Mouse (Mus musculus) thymus, postnatal 25 days (tissue): ENCODE data around the gene Smyd3.

Source experiments
- DNase-seq: peaks from one replicate; pipeline ENCODE4 v3.0.0; 2022

Gene Smyd3

DNA sequence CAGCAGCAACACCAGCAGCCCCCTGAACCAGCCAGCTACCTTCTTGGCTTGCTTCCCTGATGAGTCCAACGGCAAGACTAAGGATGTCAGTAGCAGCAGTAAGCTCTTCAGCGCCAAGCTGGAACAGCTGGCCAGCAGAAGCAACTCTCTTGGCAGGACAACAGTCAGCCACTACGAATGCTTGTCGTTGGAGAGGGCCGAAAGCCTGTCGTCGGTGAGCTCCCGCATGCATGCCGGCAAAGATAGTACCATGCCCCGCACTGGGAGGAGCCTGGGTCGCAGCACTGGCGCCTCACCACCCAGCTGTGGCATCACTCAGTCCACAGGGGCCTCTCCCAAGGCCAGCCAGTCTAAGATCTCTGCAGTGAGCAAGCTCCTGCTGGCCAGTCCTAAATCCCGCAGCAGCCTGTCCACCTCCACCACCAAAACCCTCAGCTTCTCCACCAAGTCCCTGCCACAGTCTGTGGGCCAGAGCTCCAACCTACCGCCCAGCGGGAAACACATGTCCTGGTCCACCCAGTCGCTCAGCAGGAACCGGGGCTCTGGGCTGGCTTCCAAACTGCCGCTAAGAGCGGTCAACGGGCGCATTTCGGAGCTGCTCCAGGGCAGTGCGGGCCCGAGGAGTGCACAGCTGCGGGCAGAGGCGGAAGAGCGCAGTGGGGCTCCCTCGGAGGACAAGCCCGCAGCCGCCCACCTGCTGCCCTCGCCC, 600.5 kb downstream of the Smyd3 start:
- DNase-seq: no peak

GRCm38 (mm10) chr1:178915056-178915455, 602.8 kb downstream of the Smyd3 start:
- no peak for DNase-seq

DNA sequence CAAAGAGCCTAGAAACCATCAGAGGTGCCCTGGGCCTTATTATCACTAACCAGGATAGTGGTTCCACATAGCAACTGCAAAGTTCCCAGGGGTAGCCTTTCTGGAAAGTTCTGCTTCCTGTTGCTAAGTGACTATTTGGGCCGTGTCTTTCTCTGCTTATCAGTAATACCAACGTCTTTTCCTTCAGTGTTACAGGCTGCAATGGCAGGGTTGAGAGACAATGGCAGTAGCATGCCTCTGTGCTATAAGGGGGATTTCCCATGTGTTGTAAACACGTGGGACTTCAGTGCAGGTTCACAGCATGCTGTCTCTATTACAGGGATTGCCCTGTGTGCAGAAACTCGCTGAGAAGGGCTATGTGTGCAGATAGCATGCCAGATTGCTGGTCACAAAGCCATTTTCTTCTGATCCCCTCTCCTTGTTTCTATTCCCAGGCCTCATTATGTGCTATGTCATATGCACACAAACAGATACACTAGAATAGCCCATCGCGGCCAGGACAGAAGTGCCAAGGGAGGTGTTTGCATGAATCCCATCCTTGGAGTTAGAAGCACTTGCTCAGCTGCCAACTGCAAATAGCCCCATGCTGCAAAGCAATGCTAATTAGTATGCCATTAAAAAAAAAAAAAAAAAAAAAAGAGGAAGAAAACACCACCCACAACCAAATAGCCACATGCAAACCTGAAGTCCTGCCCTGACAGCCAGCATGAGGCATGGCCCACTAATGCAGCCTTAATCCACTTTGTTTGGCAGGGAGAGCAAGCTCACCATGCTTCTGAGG, 604.7 kb downstream of the Smyd3 start:
- no peak for DNase-seq

DNA sequence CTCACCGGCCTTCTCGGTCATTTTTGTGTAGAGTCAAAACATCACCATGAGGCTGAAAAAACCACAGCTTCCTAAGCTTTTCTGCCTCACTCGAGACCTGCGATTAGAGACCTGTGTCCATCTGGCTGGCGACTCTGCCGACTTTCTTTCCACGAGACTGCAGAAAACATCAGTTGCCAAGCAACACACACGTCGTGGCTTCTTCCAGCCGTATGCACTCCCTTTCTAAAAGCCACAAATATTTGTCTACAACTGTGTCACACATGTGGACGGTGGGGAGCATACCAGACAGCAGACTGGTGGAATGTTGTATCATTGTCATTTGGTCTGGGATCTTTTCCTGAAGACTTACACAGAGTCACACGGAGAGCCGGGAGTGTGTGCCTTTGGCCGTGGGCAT, 606.9 kb downstream of the Smyd3 start:
- no peak for DNase-seq
